Mouse (Mus musculus) hindlimb bud, embryonic 11.5 days (tissue): Measurements from ENCODE around the gene Cdh11.
"Not testable (repeated sequence)": the region's sequence is repeated elsewhere in the genome, so short reads cannot be mapped to it uniquely, and the experiment has no call there.

ENCODE experiments used
- DNase-seq: peaks from one replicate; pipeline ENCODE4 v3.0.0-alpha.2; 2012; ENCODE audit warnings: low read depth, low spot score; ENCODE audit errors: extremely low spot score

Gene Cdh11

DNA sequence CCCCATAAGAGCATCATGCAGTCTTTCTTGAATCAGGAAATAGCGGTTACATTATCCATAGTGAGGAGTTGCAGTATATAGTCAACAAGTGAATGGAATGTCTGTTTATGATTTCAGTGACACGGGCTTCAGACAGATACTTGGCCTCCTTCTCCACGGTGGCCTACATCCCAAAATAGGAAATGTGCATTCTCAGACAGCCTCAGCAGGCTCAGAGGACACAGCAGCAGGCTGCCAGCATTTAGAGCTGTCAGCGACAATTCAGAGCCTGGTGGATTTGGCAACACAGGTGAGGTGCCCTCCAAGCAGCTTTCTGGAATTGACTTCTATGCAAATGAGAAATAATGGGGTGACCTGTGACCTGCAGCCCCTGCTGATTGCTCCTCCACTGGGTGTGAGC is 69.5 kb downstream of the Cdh11 start:
- DNase-seq = no peak

DNA sequence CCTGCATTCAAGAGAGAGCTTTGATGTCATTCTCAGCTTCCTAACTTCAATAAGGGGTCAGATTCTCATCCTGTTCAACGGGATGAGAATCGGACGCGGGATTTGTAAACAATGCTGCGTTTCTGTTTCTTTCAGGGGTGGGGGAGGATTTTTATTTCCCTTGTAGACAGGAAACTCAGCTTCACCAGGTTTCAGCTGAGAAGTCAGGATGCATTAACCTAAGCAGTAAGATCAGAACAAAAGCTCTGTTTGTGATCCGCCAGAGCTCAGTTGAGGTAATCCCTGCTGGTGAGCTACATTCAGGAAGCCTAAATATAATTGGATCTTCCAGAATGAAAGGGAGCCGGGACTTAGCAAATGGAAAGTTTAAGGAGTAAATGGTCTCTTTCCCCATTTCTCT is 78.1 kb downstream of the Cdh11 start:
- DNase-seq = peak; percentile 22

DNA sequence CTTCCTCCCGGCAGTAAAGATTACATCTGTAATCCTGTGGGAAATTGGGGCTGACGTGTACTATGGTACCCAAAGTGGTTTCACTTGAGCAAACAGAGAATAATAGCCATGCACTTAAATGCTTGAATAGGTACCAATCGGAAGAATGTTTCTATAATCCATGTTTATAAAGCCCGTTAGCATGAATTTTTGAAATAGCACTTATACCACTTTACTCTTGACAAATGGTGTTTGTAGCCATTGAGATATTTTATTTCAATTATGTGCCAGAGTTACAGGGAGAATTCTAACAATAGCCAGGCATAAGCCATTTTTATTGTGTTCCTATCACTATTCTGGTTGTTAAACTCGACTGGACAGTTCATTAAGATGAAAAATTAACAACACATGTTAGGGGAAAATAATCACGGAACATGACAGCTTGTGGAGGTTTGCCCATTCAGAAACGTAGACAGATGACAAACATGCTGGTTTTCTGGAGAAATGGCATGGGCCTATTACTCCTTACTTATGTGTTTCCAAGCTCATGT is 80.0 kb downstream of the Cdh11 start:
- DNase-seq = no peak

DNA sequence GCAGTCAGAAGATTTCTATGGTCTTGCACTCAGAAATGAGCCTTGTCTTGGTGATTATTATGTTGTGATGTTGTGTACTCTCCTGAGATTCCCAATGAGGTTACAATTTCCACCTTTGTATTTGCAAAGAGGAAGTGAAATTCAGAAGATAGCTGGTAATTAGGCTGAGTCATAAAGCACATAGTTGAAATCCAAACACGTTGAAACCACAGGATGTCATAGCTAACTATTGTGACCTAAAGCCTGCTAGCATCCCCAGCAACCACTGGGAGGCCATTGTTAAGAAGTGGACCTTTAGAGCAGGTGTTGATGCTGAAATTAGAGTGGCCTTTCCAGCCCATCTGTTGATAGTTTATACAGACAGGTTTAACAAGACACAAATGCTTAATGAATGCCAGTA is 85.2 kb downstream of the Cdh11 start:
- no peak for DNase-seq

DNA sequence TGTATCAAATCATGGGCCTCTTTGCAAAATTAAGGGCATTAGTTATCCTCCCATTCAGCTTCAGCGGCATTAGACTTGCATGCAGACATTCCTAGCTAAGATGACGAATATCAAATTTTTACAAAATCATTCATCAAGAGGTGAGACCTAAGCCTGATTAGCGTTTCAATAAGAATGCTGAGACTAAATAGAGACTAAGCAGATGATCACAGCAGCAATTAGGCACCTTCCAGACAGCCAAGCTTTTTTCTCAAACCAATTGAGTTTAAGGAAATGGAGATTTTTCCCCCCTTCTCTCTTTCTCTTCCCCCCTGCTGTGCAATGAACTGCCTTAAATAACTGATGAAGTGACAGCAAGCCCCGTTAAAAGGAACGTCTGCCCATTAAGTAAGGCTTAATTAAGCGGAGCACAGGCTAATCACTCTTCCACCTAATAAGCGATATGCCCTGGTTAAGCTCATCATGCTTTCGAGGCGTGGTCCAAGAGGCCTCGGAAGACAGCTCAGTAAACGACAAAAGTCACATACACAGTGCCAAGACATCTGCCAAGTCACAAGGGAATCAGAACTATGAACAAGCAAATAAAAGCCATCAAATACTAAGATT is 87.1 kb downstream of the Cdh11 start:
- no peak for DNase-seq

DNA sequence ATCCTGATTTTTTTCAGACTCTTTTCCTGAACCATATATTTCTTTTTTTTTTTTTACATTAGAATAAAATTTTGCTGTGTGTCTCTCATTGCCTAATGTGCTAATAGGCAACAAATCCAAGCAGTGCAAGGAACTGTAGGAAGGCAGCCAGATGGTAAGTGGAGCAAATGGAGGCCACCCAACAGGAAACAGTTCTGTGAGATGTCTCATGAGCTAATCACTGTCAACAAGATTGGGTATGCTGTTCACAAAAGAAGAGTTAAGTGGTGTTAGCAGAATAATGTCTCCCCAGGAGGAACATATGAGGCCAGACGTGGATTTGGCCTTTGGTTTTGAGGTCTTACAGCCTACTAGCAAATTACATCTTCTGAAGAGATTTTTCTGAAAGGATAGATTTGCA is 92.0 kb downstream of the Cdh11 start:
- DNase-seq = no peak

DNA sequence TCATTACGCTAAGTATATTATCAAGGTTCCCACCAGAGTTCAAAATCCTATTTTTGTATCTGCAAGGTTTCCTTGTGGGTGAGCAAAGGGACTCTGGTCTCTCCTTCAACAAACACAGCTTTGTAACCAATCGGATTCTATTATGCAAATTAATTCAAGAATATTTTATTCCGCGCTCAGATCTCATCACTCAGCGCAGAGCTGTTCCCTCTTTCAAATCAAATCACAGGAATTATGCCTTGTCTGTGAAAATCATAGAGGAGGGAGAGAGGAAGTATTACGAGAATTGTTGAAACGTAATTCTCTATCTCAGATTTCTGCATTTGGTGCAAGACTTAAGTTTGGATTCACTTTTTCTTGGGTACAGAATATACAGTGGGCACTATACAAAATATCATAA is 100.0 kb downstream of the Cdh11 start:
- DNase-seq = not testable (repeated sequence)

DNA sequence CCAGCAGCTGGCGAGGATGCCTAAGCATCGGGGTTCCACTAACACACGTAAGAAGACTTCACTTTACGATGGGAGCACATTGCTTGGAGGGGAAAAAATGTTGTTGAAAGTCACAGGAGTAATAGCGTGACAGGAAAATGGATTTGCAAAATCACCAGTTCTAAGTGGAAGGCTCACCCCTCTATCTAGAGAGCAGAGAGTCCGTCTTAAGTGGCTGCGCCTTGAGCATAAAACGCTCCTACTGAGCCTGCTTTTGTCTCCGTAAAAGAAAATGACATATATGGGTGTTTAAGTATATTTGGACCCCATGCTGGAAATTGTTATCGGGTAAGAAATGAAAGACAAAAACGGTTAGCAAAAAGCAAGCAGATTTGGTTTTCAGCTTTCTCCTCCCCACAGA is 100.4 kb downstream of the Cdh11 start:
- DNase-seq = no peak

DNA sequence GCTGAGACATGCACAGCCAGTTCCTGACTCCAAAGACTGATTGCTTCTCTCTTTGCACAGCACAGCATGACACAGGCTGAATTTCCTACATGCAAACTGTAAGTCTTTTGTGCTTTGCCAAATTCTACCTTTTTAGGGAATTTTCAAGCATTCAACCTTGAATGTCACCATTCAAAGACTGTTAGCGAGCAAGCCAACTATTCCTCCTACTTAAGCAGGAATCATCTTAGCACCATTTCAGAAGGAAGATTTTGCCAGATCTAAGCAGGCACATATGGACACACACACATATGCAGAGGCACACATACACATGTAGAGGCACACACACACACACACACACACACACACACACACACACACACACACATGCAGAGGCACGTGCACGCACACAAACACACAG is 108.3 kb downstream of the Cdh11 start:
- no peak for DNase-seq

DNA sequence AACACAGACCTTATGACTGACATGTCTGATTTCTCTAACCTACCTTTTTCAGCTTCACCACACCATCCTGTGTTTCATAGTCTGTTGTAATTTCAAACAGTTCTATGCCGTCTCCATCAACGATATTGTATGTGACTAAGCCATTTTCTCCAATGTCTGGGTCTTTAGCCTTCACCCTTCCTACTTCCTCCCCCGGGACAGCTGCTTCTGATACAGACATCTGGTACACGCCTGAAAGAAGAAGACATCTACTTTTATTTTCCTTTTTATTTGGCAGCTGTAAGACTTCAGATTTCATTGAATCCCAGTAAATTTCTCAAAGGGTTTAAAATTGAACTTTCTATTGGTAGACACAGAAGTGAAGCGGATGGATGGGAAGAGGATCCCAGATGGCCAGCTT is 120.9 kb downstream of the Cdh11 start:
- DNase-seq = not testable (repeated sequence)

DNA sequence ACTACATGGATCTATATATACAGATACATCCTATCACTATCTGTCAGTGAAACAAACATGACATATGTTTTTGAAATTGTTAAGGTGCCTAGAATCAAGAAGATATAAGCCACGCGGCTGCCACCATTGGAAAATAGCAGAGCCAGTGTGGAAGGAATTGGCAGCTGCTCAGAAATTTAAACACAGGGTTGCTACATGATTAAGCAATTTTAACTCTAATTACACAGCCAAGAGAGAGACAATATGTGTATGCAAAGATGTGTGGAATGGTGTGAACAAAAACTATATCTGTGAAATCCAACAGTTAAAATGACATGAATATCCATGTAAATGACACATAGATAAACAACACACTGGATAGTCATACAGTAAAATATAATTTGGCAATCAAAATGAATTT is 128.9 kb downstream of the Cdh11 start:
- DNase-seq = no peak

DNA sequence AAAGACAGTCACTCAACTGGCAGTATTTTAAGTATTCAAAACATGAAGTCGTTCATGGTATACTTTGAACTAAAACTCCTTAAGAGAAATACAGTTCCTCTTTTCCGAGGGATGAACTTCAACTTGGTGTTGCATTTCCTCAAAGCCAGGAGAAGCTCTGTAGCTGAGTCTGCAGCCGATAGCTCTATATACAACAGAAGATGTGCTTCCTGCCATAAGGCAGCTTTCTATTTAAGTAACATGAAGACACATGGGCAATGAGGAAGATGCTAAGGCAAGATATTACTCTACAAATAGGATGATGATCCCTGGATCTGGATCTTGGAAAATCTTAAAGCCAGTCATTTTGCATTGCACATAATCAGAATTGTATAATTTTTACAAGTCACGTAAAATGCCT is 133.5 kb downstream of the Cdh11 start:
- DNase-seq = no peak

DNA sequence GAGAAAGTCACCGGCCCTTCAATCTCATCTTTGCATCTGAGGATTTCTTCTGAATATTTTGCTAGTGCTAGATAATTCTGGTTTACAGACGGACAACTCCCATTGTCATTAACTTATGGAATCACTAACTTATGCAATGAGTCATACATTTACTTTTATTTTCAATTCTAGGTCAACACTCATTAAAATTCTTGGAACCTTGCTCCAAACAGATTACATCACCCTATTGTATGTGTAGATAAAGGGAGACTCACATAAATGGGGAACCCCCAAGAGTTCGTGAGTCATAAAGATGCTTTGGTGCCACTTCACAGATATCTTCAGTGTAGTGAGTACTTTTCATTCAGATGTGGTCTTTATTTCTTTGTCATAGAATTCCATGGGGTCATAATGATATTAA is 158.3 kb downstream of the Cdh11 start:
- no peak for DNase-seq

DNA sequence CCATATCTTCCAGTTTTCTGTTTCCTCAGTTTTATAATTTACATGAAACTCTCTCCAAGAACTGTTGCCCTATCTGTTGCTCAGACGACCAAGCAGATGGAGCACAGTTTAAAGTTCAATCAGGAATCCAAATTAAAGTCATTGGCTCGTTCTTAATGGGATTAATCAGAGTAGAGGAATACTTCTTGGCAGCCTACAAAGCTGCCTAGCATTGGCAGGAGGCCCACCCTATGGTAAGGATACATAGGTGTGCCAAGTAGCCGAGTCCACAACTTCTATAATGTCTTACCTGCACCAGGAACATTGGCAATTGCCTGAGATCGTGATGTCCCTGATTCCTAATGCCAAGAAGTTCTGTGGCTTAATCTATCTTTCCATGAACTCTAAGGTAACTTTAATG is 173.3 kb downstream of the Cdh11 start:
- DNase-seq = no peak

DNA sequence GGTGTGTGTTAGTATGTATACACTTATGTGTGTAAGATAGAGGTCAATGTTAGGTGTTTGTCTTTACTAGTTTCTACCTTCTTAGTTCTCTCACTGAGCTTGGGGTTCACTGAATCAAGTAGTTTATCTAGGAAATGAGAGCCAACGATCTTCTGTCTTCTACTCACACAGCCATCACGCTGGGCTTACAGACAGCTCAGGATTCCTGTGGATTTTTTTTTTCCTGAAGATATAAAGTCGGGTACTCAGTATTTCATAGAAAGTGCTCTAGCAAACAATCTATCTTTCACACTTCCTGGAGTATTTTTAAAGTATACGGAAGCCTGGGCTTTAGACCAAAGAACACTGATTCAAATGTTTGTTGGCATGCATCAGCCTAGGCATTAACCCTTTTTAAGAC is 184.1 kb downstream of the Cdh11 start:
- DNase-seq = no peak

DNA sequence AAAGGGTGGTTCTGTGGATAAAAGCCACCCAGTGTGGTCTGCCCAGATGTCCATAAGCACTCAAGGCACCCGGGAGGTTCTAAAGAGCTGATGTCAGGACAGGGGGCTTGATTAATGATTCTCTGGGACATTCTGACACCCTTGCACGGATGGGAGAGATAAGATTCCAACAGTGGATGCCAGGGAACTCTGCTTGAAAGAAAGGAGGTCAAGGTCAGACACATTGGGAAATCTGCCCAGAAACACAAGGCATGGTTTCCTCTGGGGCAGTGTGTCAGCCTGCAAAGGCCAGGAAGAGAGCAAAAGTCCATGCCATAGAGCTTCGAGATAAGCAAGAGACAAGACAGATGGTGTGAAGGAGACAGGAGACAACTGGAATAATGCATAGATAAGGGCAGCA is 188.9 kb downstream of the Cdh11 start:
- no peak for DNase-seq

DNA sequence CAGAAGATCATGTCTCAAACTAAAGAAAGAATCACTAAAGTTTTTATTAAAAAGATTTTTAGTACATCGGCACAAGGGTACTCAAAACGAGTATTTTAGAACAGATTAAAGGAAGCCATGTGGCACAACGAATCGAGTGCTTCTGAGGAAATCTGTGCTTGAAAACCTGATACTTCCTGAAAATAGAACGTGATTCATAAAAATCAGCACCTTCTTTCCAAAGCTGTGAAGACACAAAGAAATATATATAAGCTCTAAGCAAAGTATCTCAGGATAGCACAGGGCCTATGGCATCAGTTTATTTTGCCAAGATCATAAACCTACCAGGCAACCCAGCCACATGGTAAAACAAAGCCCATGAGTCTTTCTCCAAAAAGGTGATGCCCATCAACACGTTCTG is 191.5 kb downstream of the Cdh11 start:
- no peak for DNase-seq
